Mouse (Mus musculus) embryonic fibroblast, embryonic 13.5 days (primary cell): Measurements from ENCODE around the gene Eif3g.

Experiments
- CTCF ChIP-seq: IDR thresholded peaks from 2 replicates; pipeline ENCODE4 v1.5.1; 2011; ENCODE audit warnings: mild to moderate bottlenecking, control low read depth, low read length, moderate library complexity, borderline replicate concordance; ENCODE audit not compliant: insufficient read depth
- POLR2A ChIP-seq: IDR thresholded peaks from 2 replicates; pipeline ENCODE4 v1.6.1; 2011; ENCODE audit warnings: low read depth, mild to moderate bottlenecking, control low read depth, low read length, moderate library complexity

DNA sequence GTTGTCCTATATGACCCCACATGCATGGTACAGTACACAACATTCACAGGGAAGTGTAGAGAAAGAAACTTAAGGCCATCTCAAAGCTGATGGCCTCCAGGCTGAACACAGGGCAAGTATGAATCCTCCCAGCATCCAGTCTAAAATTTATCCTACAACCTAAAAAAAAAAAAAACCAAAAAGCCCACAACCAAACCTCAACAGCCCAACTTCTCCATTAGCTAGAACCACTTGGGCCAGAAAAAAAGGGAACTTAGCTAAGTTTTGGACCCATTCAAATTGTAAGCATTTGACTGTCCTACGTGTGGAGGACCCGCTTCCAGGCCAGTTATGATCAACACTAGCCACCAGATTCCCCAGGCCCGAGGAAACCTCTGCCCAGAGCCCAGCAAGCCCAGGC lies 24.8 kb upstream of the Eif3g start:
- TF ChIP-seq POLR2A (no peak), CTCF (no peak)
